Mouse (Mus musculus): Measurements from ENCODE around the gene Ctnna3. TPM values are rescaled to one million over a fixed set of nuclear protein-coding genes. Genes with fewer than 3 reads are reported as not detected.

Gene Ctnna3
- polyA plus RNA-seq, 1 experiment from 2014 or later, result 0.39 TPM

DNA sequence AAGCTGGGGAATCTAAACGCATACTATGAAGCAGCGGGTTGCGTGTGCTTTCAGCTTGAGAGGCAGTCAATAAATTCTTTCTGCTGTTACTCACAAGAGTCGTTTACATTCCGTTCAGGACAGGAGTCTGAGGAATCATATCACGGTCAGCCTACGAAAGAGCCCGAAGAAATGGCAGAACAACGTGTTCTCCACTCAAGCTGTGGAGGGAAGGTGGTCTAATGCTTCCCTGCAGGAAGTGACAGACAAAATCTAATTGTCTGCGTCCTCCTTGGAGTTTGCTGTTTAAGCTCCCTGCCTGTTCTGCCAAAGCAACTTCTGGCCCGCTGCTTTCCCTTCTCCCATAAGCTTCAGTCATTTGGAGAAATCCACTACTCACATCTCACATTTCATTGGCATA is 548.2 kb downstream of the Ctnna3 start:
- Histone ChIP-seq H3K36me3 (ENCODE audit: insufficient read depth) (no peaks in the 10 kb centered on the region), H3K9ac (no peak overlapping the region), H3K27me3 (ENCODE audit: insufficient read depth, low read length) (no peaks in the 10 kb centered on the region), H3K27ac (ENCODE audit: low read depth) (no peak overlapping the region), H3K4me1 (ENCODE audit: insufficient read depth) (no peaks in the 10 kb centered on the region), H3K4me2 (peak overlapping the region; percentile 44), H3K4me3 (ENCODE audit: low read depth, low read length) (no peak overlapping the region), H3K9me3 (ENCODE audit: low read depth, low read length) (no peaks in the 10 kb centered on the region)
- no peak for TF ChIP-seq CTCF (IDR thresholded peaks at IDR 0.05; ENCODE audit: low read depth)
- ATAC-seq (ENCODE audit: insufficient read depth), result no peak
- peak; percentile 19 for DNase-seq
- 14% methylated on average over 11 of the region's 11 CpGs for WGBS

DNA sequence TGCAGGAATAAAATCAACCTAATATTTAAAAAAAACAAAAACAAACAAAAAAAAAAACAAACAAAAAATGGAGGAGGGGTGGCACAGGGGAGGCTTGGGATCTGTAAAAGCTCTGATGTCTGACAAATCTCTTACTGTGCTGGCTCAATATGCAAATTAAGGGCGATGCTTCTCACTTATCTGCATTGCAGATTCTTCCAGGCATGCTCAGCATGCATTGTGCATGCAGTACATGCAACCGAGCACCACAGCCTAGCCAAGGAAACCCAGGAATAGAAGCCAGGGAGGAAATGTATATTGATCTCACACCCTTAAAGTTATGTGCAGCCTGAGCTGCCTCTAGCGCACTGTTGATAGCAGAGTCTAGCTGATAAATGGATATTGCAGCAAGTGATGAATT is 548.6 kb downstream of the Ctnna3 start:
- Histone ChIP-seq H3K4me2 (peak overlapping the region; percentile 44), H3K9ac (no peak overlapping the region), H3K9me3 (ENCODE audit: low read depth, low read length) (no peaks in the 10 kb centered on the region), H3K4me3 (ENCODE audit: low read depth, low read length) (no peak overlapping the region), H3K27ac (ENCODE audit: low read depth) (no peak overlapping the region), H3K27me3 (ENCODE audit: insufficient read depth, low read length) (no peaks in the 10 kb centered on the region), H3K36me3 (ENCODE audit: insufficient read depth) (no peaks in the 10 kb centered on the region), H3K4me1 (ENCODE audit: insufficient read depth) (no peaks in the 10 kb centered on the region)
- ATAC-seq (ENCODE audit: insufficient read depth) (0 out of 2 replicates have a peak, but pooled peaks have one; percentile 28), DNase-seq (peak; percentile 13)
- TF ChIP-seq CTCF (IDR thresholded peaks at IDR 0.05; ENCODE audit: low read depth), result no peak
- 32% methylated on average over 3 of the region's 3 CpGs for WGBS

DNA sequence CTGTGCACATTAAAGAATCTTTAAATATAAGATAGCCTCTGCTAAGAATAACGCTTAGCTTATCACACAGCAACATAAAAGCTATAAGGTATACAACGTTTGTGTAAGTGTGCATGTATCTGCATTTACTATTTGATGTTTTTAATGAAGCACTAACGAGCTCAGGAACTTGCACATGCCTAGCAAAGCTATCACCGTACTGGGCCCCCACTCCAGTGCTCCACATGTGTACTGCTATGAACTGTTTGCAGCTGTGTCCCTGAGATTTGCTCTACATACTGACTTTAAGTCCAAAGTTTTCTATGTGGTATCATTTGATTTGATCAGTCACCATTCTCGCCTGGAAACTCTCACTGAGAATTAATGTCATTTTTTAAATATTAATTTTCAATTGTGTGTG is 549.1 kb downstream of the Ctnna3 start:
- H3K9me3 ChIP-seq (ENCODE audit: low read depth, low read length), result no peaks in the 10 kb centered on the region
- TF ChIP-seq CTCF (IDR thresholded peaks at IDR 0.05; ENCODE audit: low read depth), result no peak
- H3K27me3 ChIP-seq (ENCODE audit: insufficient read depth, low read length), result no peaks in the 10 kb centered on the region
- no peak overlapping the region for H3K4me3 ChIP-seq (ENCODE audit: low read depth, low read length)
- no peak overlapping the region for H3K27ac ChIP-seq (ENCODE audit: low read depth)
- H3K36me3 ChIP-seq (ENCODE audit: insufficient read depth), result no peaks in the 10 kb centered on the region
- WGBS, result 57% methylated on average over 5 of the region's 5 CpGs
- no peak overlapping the region for H3K4me2 ChIP-seq
- H3K9ac ChIP-seq, result no peak overlapping the region
- no peaks in the 10 kb centered on the region for H3K4me1 ChIP-seq (ENCODE audit: insufficient read depth)
- DNase-seq (no peak), ATAC-seq (ENCODE audit: insufficient read depth) (no peak)

DNA sequence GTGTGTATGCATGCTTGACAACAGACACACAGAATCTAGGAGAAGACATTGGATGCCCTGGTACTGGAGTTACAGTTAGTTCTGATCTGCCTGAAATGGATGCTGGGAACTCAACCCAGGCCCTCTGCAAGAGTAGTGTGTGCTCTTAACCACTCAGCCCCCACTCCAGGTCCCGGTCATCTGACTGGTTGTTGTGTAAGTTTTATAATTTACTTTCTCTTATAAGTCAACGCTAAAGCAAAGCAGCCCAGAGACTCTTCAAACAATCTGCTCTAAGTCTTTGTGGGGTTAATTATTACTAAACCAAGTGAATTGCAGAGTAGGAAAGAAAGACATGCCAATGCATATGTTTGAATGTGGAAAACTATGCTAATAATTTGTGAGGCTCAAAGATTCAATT is 549.5 kb downstream of the Ctnna3 start:
- H3K9ac ChIP-seq, result no peak overlapping the region
- ATAC-seq (ENCODE audit: insufficient read depth) (no peak), DNase-seq (no peak)
- no peak for TF ChIP-seq CTCF (IDR thresholded peaks at IDR 0.05; ENCODE audit: low read depth)
- H3K27me3 ChIP-seq (ENCODE audit: insufficient read depth, low read length), result no peaks in the 10 kb centered on the region
- H3K4me1 ChIP-seq (ENCODE audit: insufficient read depth), result no peaks in the 10 kb centered on the region
- 67% methylated on average over 2 of the region's 2 CpGs for WGBS
- H3K4me3 ChIP-seq (ENCODE audit: low read depth, low read length), result no peak overlapping the region
- H3K9me3 ChIP-seq (ENCODE audit: low read depth, low read length), result no peaks in the 10 kb centered on the region
- H3K27ac ChIP-seq (ENCODE audit: low read depth), result no peak overlapping the region
- H3K4me2 ChIP-seq, result no peak overlapping the region
- no peaks in the 10 kb centered on the region for H3K36me3 ChIP-seq (ENCODE audit: insufficient read depth)

DNA sequence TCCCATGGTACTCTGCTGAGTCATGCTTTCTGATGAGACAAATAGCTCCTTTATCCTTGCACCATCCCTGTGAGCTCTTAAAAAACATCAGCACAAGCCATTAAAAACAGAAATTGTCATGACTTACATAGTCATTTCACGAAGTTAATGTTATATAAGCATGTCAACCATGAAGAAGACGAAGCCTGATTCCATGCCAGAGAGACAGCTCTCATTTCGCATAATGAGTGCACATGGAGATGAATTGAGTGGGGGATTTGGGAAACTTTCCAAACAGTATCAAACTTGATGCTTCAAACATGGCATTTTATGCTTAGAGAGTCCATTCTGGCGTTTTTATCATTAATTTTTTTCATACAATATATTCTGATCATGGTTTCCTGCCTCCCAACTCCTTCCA is 555.7 kb downstream of the Ctnna3 start:
- H3K4me3 ChIP-seq (ENCODE audit: low read depth, low read length), result no peak overlapping the region
- no peaks in the 10 kb centered on the region for H3K4me1 ChIP-seq (ENCODE audit: insufficient read depth)
- no peaks in the 10 kb centered on the region for H3K9me3 ChIP-seq (ENCODE audit: low read depth, low read length)
- WGBS, result 56% methylated on average over 4 of the region's 4 CpGs
- DNase-seq (no peak), ATAC-seq (ENCODE audit: insufficient read depth) (no peak)
- no peak overlapping the region for H3K4me2 ChIP-seq
- H3K9ac ChIP-seq, result no peak overlapping the region
- no peak for TF ChIP-seq CTCF (IDR thresholded peaks at IDR 0.05; ENCODE audit: low read depth)
- H3K27ac ChIP-seq (ENCODE audit: low read depth), result no peak overlapping the region
- no peaks in the 10 kb centered on the region for H3K36me3 ChIP-seq (ENCODE audit: insufficient read depth)
- no peaks in the 10 kb centered on the region for H3K27me3 ChIP-seq (ENCODE audit: insufficient read depth, low read length)

DNA sequence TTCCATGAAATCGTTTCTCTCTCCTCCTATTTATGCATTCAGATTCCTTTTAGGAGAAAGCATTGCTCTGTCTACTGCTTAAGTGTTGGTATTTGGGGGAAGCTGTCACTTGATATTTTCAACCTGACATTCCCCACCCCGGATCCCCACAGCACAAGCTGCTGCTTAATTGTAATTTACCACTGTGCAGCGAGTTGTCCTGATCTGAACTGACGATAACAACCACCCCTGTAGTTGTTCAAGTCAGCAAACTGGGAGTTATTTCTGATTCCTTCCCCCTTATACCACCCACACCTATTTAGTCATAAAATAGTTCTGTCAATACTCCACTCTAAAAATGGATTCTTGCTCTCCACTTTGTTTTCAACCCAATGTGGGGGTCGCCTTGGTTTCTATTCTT is 564.4 kb downstream of the Ctnna3 start:
- no peak overlapping the region for H3K4me3 ChIP-seq (ENCODE audit: low read depth, low read length)
- no peaks in the 10 kb centered on the region for H3K36me3 ChIP-seq (ENCODE audit: insufficient read depth)
- H3K4me1 ChIP-seq (ENCODE audit: insufficient read depth), result no peaks in the 10 kb centered on the region
- H3K27ac ChIP-seq (ENCODE audit: low read depth), result no peak overlapping the region
- 80% methylated on average over 5 of the region's 5 CpGs for WGBS
- H3K9ac ChIP-seq, result no peak overlapping the region
- no peaks in the 10 kb centered on the region for H3K27me3 ChIP-seq (ENCODE audit: insufficient read depth, low read length)
- H3K4me2 ChIP-seq, result no peak overlapping the region
- no peak for DNase-seq
- TF ChIP-seq CTCF (IDR thresholded peaks at IDR 0.05; ENCODE audit: low read depth), result no peak
- no peaks in the 10 kb centered on the region for H3K9me3 ChIP-seq (ENCODE audit: low read depth, low read length)
- no peak for ATAC-seq (ENCODE audit: insufficient read depth)

DNA sequence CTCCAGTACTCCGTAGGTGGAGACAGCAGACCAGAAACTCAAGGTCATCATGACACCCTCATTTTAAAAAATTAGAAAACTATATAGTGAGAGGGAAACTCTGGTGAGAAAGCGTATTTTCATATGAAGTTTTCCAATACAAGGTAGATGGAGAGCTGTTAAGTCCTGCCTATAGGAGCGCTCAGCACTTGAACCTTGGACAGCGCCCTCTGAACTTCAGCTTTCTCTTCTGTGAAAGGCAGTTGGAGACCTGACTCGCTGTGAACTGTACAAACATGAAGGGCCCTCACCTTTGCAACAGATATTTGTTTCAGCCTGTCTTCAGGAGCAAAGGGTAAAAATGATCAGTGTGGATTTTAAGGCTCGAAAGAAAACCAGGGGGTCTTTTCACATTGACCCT is 571.6 kb downstream of the Ctnna3 start:
- 68% methylated on average over 6 of the region's 6 CpGs for WGBS
- TF ChIP-seq CTCF (IDR thresholded peaks at IDR 0.05; ENCODE audit: low read depth), result no peak
- Histone ChIP-seq H3K27me3 (ENCODE audit: insufficient read depth, low read length) (no peaks in the 10 kb centered on the region), H3K9ac (no peak overlapping the region), H3K36me3 (ENCODE audit: insufficient read depth) (no peaks in the 10 kb centered on the region), H3K4me3 (ENCODE audit: low read depth, low read length) (no peak overlapping the region), H3K4me2 (no peak overlapping the region), H3K4me1 (ENCODE audit: insufficient read depth) (no peaks in the 10 kb centered on the region), H3K27ac (ENCODE audit: low read depth) (no peak overlapping the region), H3K9me3 (ENCODE audit: low read depth, low read length) (no peaks in the 10 kb centered on the region)
- DNase-seq (peak; percentile 71), ATAC-seq (ENCODE audit: insufficient read depth) (no peak)

DNA sequence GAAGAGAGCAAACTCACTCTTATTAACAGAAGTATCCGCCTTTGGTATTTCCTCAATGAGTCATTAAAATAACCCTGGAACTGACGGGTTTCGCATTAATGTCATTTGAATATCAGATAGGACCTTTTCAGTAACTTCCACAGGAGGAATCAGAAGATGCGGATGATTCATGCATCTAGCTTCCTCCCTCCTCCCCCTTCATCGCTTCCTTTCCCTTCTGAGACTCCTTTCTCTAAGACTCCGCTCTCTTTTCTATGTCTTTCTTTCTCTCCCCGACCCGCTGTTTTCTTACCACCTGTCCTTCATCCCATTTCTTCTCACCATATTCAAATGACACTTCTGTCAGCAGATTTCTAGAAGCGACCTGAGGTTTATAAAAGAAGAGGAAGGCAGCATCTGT is 572.1 kb downstream of the Ctnna3 start:
- no peak overlapping the region for H3K27ac ChIP-seq (ENCODE audit: low read depth)
- no peak for ATAC-seq (ENCODE audit: insufficient read depth)
- no peaks in the 10 kb centered on the region for H3K9me3 ChIP-seq (ENCODE audit: low read depth, low read length)
- H3K4me1 ChIP-seq (ENCODE audit: insufficient read depth), result no peaks in the 10 kb centered on the region
- H3K4me3 ChIP-seq (ENCODE audit: low read depth, low read length), result no peak overlapping the region
- no peak overlapping the region for H3K4me2 ChIP-seq
- H3K27me3 ChIP-seq (ENCODE audit: insufficient read depth, low read length), result no peaks in the 10 kb centered on the region
- no peaks in the 10 kb centered on the region for H3K36me3 ChIP-seq (ENCODE audit: insufficient read depth)
- H3K9ac ChIP-seq, result no peak overlapping the region
- 73% methylated on average over 9 of the region's 9 CpGs for WGBS
- DNase-seq, result no peak
- TF ChIP-seq CTCF (IDR thresholded peaks at IDR 0.05; ENCODE audit: low read depth), result no peak

All from lung, embryonic 14.5 days (tissue).